Mouse (Mus musculus): ENCODE results near the gene Mast4. TPM values are rescaled to one million over a fixed set of nuclear protein-coding genes. Genes with fewer than 3 reads are reported as not detected.

Gene Mast4
- polyA plus RNA-seq, 1 experiment = 10.8 TPM

DNA sequence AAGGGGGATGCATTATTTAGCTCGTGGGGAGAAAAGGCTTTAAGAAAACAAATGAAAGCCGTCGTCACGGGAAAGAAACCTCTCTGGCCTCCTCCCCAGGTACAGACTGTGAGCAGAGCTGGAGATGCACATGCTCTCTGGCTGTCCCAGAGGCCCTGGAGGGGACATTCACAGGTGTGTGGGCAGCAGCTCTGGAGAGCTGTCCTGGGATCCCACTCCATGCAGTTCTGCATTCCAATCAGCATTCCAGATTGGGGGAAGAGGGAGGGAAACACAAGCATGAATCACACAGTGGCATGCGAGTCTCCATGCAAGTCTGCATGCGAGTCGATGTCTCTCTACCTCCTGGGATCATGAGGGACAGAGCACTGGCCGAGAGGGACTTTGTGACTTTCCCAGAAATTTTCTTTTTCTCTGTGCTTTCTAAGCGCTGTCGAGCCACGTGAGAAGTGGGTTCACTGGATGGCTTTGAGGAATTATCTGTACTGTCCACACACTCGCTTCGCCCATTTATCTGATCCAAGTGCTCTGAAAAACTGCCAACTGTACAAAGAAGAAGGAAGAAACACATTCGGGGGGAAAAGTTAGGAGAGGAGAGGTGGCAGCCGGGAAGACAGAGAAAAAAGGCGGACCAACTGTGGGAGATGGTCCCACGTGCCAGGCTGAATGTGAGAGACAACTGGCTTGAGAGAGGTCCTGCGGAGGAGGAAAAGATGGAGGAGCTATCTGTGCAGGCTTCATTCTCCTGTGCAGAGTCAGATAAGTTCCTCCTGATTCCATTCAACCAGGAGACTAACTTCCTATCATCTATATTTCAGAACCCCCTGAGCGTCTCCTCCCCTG lies 580.4 kb downstream of the Mast4 start:
- H3ac ChIP-seq (ENCODE audit: control insufficient read depth, insufficient read length, low read depth) = no peak overlapping the region
- peaks cover 69% of the 10 kb centered on the region for H3K36me3 ChIP-seq (ENCODE audit: control insufficient read depth, insufficient read depth)
- H3K79me2 ChIP-seq (ENCODE audit: control insufficient read depth, insufficient read depth) = no peaks in the 10 kb centered on the region
- H3K27me3 ChIP-seq (ENCODE audit: control insufficient read depth, insufficient read depth, insufficient read length) = no peaks in the 10 kb centered on the region
- no peak for TF ChIP-seq MYOD1 (IDR thresholded peaks at IDR 0.05; ENCODE audit: control insufficient read depth, insufficient read length, low read depth)
- no peaks in the 10 kb centered on the region for H3K79me3 ChIP-seq (ENCODE audit: low read depth)
- H3K4me3 ChIP-seq (ENCODE audit: insufficient read depth, poor library complexity, severe bottlenecking) = no peak overlapping the region

DNA sequence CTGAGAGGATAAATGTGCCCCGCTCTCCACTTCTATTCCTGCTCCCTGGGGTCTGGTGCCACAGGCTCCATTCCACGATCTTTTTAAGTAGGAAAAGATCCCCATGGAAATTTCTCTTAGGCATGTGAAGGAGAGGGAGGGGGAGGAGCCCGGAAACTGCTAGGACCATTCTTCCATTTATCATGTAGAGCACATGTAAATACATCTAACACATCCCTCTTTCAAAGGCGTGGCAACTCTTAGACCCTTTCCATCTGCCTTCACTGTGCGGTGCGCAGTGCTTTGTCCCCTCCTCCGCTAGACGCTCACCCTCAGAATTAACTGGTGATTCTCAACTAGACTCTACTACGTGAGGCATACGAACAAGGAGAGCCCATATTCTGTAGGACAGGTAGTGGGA lies 584.4 kb downstream of the Mast4 start:
- Histone ChIP-seq H3ac (ENCODE audit: control insufficient read depth, insufficient read length, low read depth) (no peak overlapping the region), H3K36me3 (ENCODE audit: control insufficient read depth, insufficient read depth) (peaks cover 53% of the 10 kb centered on the region), H3K27me3 (ENCODE audit: control insufficient read depth, insufficient read depth, insufficient read length) (no peaks in the 10 kb centered on the region), H3K79me2 (ENCODE audit: control insufficient read depth, insufficient read depth) (no peaks in the 10 kb centered on the region), H3K79me3 (ENCODE audit: low read depth) (no peaks in the 10 kb centered on the region), H3K4me3 (ENCODE audit: insufficient read depth, poor library complexity, severe bottlenecking) (no peak overlapping the region)
- TF ChIP-seq CEBPB (IDR thresholded peaks at IDR 0.05; ENCODE audit: low read depth) (no peak), MAX (IDR thresholded peaks at IDR 0.05) (no peak), USF1 (IDR thresholded peaks at IDR 0.05; ENCODE audit: low read depth) (no peak), FOSL1 (IDR thresholded peaks at IDR 0.05; ENCODE audit: insufficient read depth, low read length, poor library complexity, severe bottlenecking) (no peak), CTCF (IDR thresholded peaks at IDR 0.05; ENCODE audit: control insufficient read depth, insufficient read depth, insufficient read length) (no peak), MYOG (IDR thresholded peaks at IDR 0.05; ENCODE audit: control insufficient read depth, extremely low read depth, insufficient read length) (no peak), MYOD1 (IDR thresholded peaks at IDR 0.05; ENCODE audit: control insufficient read depth, insufficient read length, low read depth) (no peak)

DNA sequence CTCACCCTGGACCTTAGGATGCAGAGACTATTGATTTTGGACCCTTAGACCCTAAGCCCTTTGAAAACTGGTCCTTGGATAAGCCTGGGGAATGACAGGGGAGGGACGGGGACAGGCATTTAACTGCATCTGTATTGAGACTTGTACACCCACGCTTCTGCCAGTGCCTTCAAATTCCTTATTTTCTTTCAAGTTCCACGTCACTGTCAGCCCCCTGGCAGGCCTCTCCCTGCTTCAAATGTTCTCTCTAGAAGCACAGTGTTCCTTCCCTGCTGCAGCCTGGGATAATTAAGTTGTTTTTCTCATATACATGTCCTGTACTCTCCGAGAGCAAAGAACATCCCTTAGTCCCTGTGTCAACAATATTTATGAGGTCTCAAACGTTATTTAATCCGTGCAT lies 585.1 kb downstream of the Mast4 start:
- Histone ChIP-seq H3K4me3 (ENCODE audit: insufficient read depth, poor library complexity, severe bottlenecking) (no peak overlapping the region), H3ac (ENCODE audit: control insufficient read depth, insufficient read length, low read depth) (no peak overlapping the region), H3K79me3 (ENCODE audit: low read depth) (no peaks in the 10 kb centered on the region), H3K36me3 (ENCODE audit: control insufficient read depth, insufficient read depth) (peaks cover 52% of the 10 kb centered on the region), H3K79me2 (ENCODE audit: control insufficient read depth, insufficient read depth) (no peaks in the 10 kb centered on the region), H3K27me3 (ENCODE audit: control insufficient read depth, insufficient read depth, insufficient read length) (no peaks in the 10 kb centered on the region)
- TF ChIP-seq MYOD1 (IDR thresholded peaks at IDR 0.05; ENCODE audit: control insufficient read depth, insufficient read length, low read depth) = no peak
- TF ChIP-seq MYOG (IDR thresholded peaks at IDR 0.05; ENCODE audit: control insufficient read depth, extremely low read depth, insufficient read length) = no peak
- no peak for TF ChIP-seq FOSL1 (IDR thresholded peaks at IDR 0.05; ENCODE audit: insufficient read depth, low read length, poor library complexity, severe bottlenecking)
- TF ChIP-seq USF1 (IDR thresholded peaks at IDR 0.05; ENCODE audit: low read depth) = no peak
- TF ChIP-seq CTCF (IDR thresholded peaks at IDR 0.05; ENCODE audit: control insufficient read depth, insufficient read depth, insufficient read length) = no peak
- TF ChIP-seq MAX (IDR thresholded peaks at IDR 0.05) = no peak
- no peak for TF ChIP-seq CEBPB (IDR thresholded peaks at IDR 0.05; ENCODE audit: low read depth)

DNA sequence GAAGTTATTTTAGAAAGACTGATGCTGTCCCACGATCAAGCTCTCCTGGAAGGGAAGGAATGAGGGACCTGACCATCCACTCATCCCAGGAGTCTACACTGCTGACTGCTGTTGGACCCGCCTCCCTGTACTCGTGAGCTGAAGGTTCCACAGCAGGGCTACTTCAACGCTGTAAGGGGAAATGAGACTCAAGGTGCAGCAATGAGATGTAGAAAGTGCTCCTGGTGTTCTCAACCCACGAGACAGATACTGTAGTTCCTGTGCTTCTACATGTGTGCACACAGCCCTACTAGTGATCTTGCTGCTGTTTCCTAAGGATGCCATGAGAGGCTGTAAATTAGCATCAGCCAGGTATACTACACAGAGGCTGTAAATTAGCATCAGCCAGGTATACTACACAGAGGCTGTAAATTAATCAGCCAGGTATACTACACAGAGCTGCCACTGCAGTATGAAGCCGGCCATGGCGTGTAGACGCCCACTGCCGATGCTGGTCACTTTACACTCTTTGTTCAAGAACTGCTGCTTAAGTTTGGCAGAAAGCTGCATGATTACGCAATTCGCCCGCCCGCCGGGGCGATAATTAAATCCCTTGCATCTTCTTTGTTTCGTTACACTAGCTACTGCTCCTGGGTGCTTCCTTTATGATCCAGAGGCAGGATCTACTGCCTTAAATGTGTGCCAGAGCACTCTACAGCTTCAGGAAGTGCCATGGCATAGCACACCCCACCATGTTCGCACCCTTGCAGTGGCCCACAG lies 587.3 kb downstream of the Mast4 start:
- H3K27me3 ChIP-seq (ENCODE audit: control insufficient read depth, insufficient read depth, insufficient read length) = no peaks in the 10 kb centered on the region
- no peaks in the 10 kb centered on the region for H3K79me2 ChIP-seq (ENCODE audit: control insufficient read depth, insufficient read depth)
- H3K4me3 ChIP-seq (ENCODE audit: insufficient read depth, poor library complexity, severe bottlenecking) = no peak overlapping the region
- H3K79me3 ChIP-seq (ENCODE audit: low read depth) = no peaks in the 10 kb centered on the region
- H3ac ChIP-seq (ENCODE audit: control insufficient read depth, insufficient read length, low read depth) = no peak overlapping the region
- H3K36me3 ChIP-seq (ENCODE audit: control insufficient read depth, insufficient read depth) = peaks cover 58% of the 10 kb centered on the region
- TF ChIP-seq CEBPB (IDR thresholded peaks at IDR 0.05; ENCODE audit: low read depth) (peak; percentile 72), MAX (IDR thresholded peaks at IDR 0.05) (no peak)

DNA sequence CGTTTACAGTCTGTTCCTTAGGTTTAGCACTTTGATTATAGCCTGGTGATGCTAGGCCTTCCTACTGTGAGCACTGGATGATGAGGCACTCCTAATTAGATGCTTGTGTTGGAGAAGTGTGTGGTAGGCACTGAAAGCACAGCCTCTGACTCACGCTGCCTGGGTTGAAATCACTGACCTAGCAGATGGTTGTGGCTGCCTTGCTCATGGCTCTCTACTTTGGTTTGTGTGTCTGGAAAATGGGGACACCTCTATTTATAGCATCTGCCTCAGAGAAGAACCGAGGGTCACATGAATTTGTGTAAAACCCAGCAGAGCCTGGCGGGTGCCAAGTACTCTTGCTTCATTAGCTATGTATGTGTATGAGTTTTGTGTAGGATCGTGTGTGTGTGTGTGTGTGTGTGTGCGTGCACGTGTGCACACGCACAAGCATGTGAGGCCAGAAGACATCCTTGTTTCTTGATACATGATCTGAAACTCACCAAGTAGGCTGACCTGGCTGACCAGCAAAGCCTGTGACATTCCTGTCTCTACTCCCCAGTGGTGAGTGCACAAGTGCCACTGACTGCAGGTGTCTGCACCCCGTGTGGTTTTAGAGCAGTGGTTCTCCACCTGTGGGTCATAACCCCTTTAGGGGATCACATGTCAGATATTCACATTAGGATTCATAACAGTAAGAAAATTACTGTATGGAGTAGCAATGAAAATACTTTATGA lies 588.5 kb downstream of the Mast4 start:
- no peak overlapping the region for H3K4me3 ChIP-seq (ENCODE audit: insufficient read depth, poor library complexity, severe bottlenecking)
- H3K79me2 ChIP-seq (ENCODE audit: control insufficient read depth, insufficient read depth) = no peaks in the 10 kb centered on the region
- H3K27me3 ChIP-seq (ENCODE audit: control insufficient read depth, insufficient read depth, insufficient read length) = no peaks in the 10 kb centered on the region
- TF ChIP-seq CEBPB (IDR thresholded peaks at IDR 0.05; ENCODE audit: low read depth) (no peak), FOSL1 (IDR thresholded peaks at IDR 0.05; ENCODE audit: insufficient read depth, low read length, poor library complexity, severe bottlenecking) (no peak), MAX (IDR thresholded peaks at IDR 0.05) (no peak)
- H3K36me3 ChIP-seq (ENCODE audit: control insufficient read depth, insufficient read depth) = peaks cover 61% of the 10 kb centered on the region
- H3K79me3 ChIP-seq (ENCODE audit: low read depth) = no peaks in the 10 kb centered on the region
- no peak overlapping the region for H3ac ChIP-seq (ENCODE audit: control insufficient read depth, insufficient read length, low read depth)

GRCm38 (mm10) chr13:102745270-102745600 lies 589.1 kb downstream of the Mast4 start:
- Histone ChIP-seq H3K36me3 (ENCODE audit: control insufficient read depth, insufficient read depth) (peaks cover 57% of the 10 kb centered on the region), H3K79me2 (ENCODE audit: control insufficient read depth, insufficient read depth) (no peaks in the 10 kb centered on the region), H3K4me3 (ENCODE audit: insufficient read depth, poor library complexity, severe bottlenecking) (no peak overlapping the region), H3ac (ENCODE audit: control insufficient read depth, insufficient read length, low read depth) (no peak overlapping the region), H3K79me3 (ENCODE audit: low read depth) (no peaks in the 10 kb centered on the region), H3K27me3 (ENCODE audit: control insufficient read depth, insufficient read depth, insufficient read length) (no peaks in the 10 kb centered on the region)
- TF ChIP-seq CTCF (IDR thresholded peaks at IDR 0.05; ENCODE audit: control insufficient read depth, insufficient read depth, insufficient read length) (no peak), MAX (IDR thresholded peaks at IDR 0.05) (no peak), MYOD1 (IDR thresholded peaks at IDR 0.05; ENCODE audit: control insufficient read depth, insufficient read length, low read depth) (no peak), CEBPB (IDR thresholded peaks at IDR 0.05; ENCODE audit: low read depth) (no peak), MYOG (IDR thresholded peaks at IDR 0.05; ENCODE audit: control insufficient read depth, extremely low read depth, insufficient read length) (no peak), USF1 (IDR thresholded peaks at IDR 0.05; ENCODE audit: low read depth) (no peak), FOSL1 (IDR thresholded peaks at IDR 0.05; ENCODE audit: insufficient read depth, low read length, poor library complexity, severe bottlenecking) (no peak)

All from C2C12 (cell line).